Mouse (Mus musculus) cerebellum, adult 2 months (tissue): ENCODE measurements around the gene Asgr2.

Experiments
- CTCF ChIP-seq: fragments of 200-500 bp; IDR thresholded peaks from 2 replicates; pipeline ENCODE4 v1.5.1; 2011; ENCODE audit warnings: low read depth, mild to moderate bottlenecking, control low read depth, low read length, moderate library complexity, borderline replicate concordance; ENCODE audit not compliant: insufficient read depth
- POLR2A ChIP-seq: fragments of 200-500 bp; IDR thresholded peaks from 2 replicates; pipeline ENCODE4 v1.6.1; 2011; ENCODE audit warnings: low read length, control low read depth, borderline replicate concordance; ENCODE audit not compliant: insufficient read depth

DNA sequence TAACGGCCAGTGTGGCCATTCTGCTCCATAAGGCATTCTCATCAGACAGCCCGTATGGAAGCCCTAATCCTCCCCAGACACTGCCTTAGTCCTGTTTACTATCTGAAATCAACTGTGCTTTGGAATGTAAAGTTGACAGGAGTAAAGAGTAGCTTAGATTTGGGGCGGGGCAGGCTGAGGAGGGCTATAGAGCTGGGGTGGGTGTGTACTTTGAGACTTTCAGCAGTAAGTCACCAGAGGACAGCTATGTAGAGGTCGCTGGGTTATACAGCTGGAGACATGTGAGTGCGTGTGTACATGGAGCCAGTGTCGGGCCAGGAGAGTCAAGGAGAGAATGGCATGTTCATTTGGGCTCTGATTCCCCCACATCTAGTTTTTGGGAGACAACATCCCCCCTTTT is 32.5 kb upstream of the Asgr2 start:
- TF ChIP-seq POLR2A (no peak), CTCF (no peak)
